8 mouse cellular contexts compared by ENCODE assay signal in the genomic region with DNA sequence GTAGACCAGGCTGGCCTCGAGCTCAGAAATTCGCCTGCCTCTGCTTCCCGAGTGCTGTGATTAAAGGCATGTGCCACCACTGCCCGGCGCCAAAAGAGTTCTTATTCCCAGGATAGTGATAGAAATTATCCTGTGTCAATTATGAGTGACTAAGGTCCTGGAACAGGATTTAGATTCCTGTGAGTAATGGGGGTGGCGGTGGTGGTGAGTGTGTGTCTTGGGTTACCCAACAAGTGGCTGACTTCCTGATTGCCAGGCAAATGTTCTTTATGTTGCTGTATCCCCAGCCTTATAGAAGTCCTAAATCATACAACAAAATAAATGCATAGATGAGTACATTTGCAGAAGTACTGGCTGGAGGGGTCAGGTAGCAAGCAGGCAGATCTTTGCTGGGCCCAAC. TPM values are rescaled to one million over a fixed set of nuclear protein-coding genes. Genes with fewer than 3 reads are reported as not detected.
DNase-seq lines count a peak whose midpoint lies in the region; ATAC-seq and TF ChIP-seq lines count a peak whose summit lies in the region.

No protein-coding gene starts in this region.

- H3K27me3 ChIP-seq in heart, embryonic 11.5 days (ENCODE audit: control insufficient read depth, insufficient read depth, low read length), result no peaks in the 10 kb centered on the region
- no peaks in the 10 kb centered on the region for H3K27me3 ChIP-seq in hindbrain, embryonic 10.5 days (ENCODE audit: insufficient read depth, poor library complexity, severe bottlenecking)
- no peaks in the 10 kb centered on the region for H3K27me3 ChIP-seq in megakaryocyte, embryonic 14.5 days (replicated peaks)

- 86% methylated on average over 6 of the region's 6 CpGs for WGBS in heart, embryonic 11.5 days (ENCODE audit: insufficient replicate concordance)
- WGBS in hindbrain, embryonic 10.5 days, result 94% methylated on average over 6 of the region's 6 CpGs

- peaks cover 4% of the 10 kb centered on the region for H3K4me1 ChIP-seq in heart, embryonic 11.5 days (ENCODE audit: control insufficient read depth, insufficient read depth, low read length)
- peaks cover 9 to 12% of the 10 kb centered on the region in 2 experiments; a peak in 3 of 4 replicates for H3K4me1 ChIP-seq in ES-E14 (ENCODE audit: control insufficient read depth in 2 of 2, insufficient read depth in 2 of 2, low read length in 2 of 2, poor library complexity in 1 of 2)
- H3K4me1 ChIP-seq in hindbrain, embryonic 10.5 days (replicated peaks), result peaks cover 17% of the 10 kb centered on the region
- peaks cover 38% of the 10 kb centered on the region for H3K4me1 ChIP-seq in megakaryocyte, embryonic 14.5 days

- DNase-seq in heart, adult 18-20 months, result no peak
- DNase-seq in ES-E14 (ENCODE audit: low read depth, low spot score), result no peak
- DNase-seq in hindbrain, embryonic 10.5 days (ENCODE audit: low spot score), result no peak
- no peak for DNase-seq in urinary bladder, postnatal 25 days (ENCODE audit: low spot score)
- DNase-seq in right cerebral cortex, postnatal 14 days, result no peak
- DNase-seq in spleen, adult 18-20 months, result no peak

- in situ Hi-C loops in ES-E14 (cut with MboI; ENCODE audit: low sequenced_read_pairs in 2 of 2, unreplicated experiment in 2 of 2), result no loop called here

- peak overlapping the region; percentile 98; the same call in 1 of the 2 replicates for H3K4me3 ChIP-seq in heart, embryonic 11.5 days (ENCODE audit: low read depth, low read length)
- H3K4me3 ChIP-seq in ES-E14 (ENCODE audit: insufficient read depth in 1 of 2, low read depth in 1 of 2, low read length in 2 of 2, poor library complexity in 1 of 2, severe bottlenecking in 1 of 2), result peak overlapping the region; percentile 91 to 92; a peak in 3 of 4 replicates
- H3K4me3 ChIP-seq in hindbrain, embryonic 10.5 days, result peak overlapping the region; percentile 97
- peak overlapping the region; percentile 38 for H3K4me3 ChIP-seq in megakaryocyte, embryonic 14.5 days (replicated peaks)

- H3K27ac ChIP-seq in heart, embryonic 11.5 days (ENCODE audit: low read depth, low read length), result no peak overlapping the region
- H3K27ac ChIP-seq in ES-E14 (ENCODE audit: insufficient read depth, low read depth, low read length, poor library complexity, severe bottlenecking), result no peak overlapping the region
- no peak overlapping the region for H3K27ac ChIP-seq in hindbrain, embryonic 10.5 days

- H3K9me3 ChIP-seq in heart, embryonic 11.5 days (replicated peaks; ENCODE audit: control insufficient read depth, low read length), result no peaks in the 10 kb centered on the region
- H3K9me3 ChIP-seq in ES-E14 (ENCODE audit: control insufficient read depth, insufficient read depth, low read depth, low read length), result no peaks in the 10 kb centered on the region
- no peaks in the 10 kb centered on the region for H3K9me3 ChIP-seq in hindbrain, embryonic 10.5 days
- H3K9me3 ChIP-seq in megakaryocyte, embryonic 14.5 days, result peaks cover 4% of the 10 kb centered on the region; the same call in 1 of the 2 replicates

- no peaks in the 10 kb centered on the region; the same call in 1 of the 2 replicates for H3K36me3 ChIP-seq in heart, embryonic 11.5 days (ENCODE audit: control insufficient read depth, insufficient read depth, low read length)
- 0 out of 2 replicates have a peak, but pooled peaks cover 3% of the 10 kb centered on the region for H3K36me3 ChIP-seq in ES-E14 (ENCODE audit: control insufficient read depth, insufficient read depth, low read length, poor library complexity, severe bottlenecking)
- H3K36me3 ChIP-seq in hindbrain, embryonic 10.5 days, result peaks cover 37% of the 10 kb centered on the region
- H3K36me3 ChIP-seq in megakaryocyte, embryonic 14.5 days (replicated peaks; ENCODE audit: low read length), result peaks cover 26% of the 10 kb centered on the region

- H3K4me2 ChIP-seq in heart, embryonic 11.5 days, result peak overlapping the region; percentile 87

- H3K9ac ChIP-seq in heart, embryonic 11.5 days (ENCODE audit: low read depth, low read length), result no peak overlapping the region
- H3K9ac ChIP-seq in ES-E14 (ENCODE audit: insufficient read depth, low read depth, low read length, poor library complexity, severe bottlenecking), result peak overlapping the region; percentile 61; the same call in 1 of the 2 replicates

- no peak for ATAC-seq in heart, embryonic 11.5 days (replicated peaks; ENCODE audit: insufficient number of reproducible peaks, low FRiP score, low TSS enrichment)

TF ChIP-seq in ES-E14, 5 proteins besides CTCF, POLR2A, EP300 and RAD21:
- no peak for TF ChIP-seq MAFK (IDR thresholded peaks at IDR 0.05; ENCODE audit: insufficient read depth, low read depth, low read length)

RNA-seq across cellular contexts. Expression of a gene that starts 1.6 kb away (rescaled TPM):
- 22.8 and 25.3 TPM in 2 replicates for polyA plus RNA-seq in heart, embryonic 11.5 days (2014; fragmentation: Nextera tagmentation; extraction: Ambion mirVana)
- total RNA-seq in heart, adult 18-20 months (2021), result 10 to 100 TPM; 13.2 to 20.1 TPM
- total RNA-seq in ES-E14 (2012; rRNA removed), result 90.3 and 98.4 TPM in 2 replicates
- 24.7 and 29.2 TPM in 2 replicates for polyA plus RNA-seq in hindbrain, embryonic 10.5 days (2016; fragmentation: Nextera tagmentation; extraction: Ambion mirVana)
- 2.9 TPM in 1 of 2 replicates, not detected in the other for polyA plus RNA-seq in megakaryocyte, embryonic 14.5 days (2012; ENCODE audit: insufficient read depth, low replicate concordance)

RNA-seq across cellular contexts. Expression of a gene that starts 50.1 kb away (rescaled TPM):
- 62.3 and 66.9 TPM in 2 replicates for polyA plus RNA-seq in heart, embryonic 11.5 days (2014; fragmentation: Nextera tagmentation; extraction: Ambion mirVana)
- total RNA-seq in heart, adult 18-20 months (2021), result under 1 TPM; 0.40 to 0.57 TPM
- 39.5 and 44.2 TPM in 2 replicates for total RNA-seq in ES-E14 (2012; rRNA removed)
- 109 and 132 TPM in 2 replicates for polyA plus RNA-seq in hindbrain, embryonic 10.5 days (2016; fragmentation: Nextera tagmentation; extraction: Ambion mirVana)
- 25.1 and 34.4 TPM in 2 replicates for polyA plus RNA-seq in megakaryocyte, embryonic 14.5 days (2012; ENCODE audit: insufficient read depth, low replicate concordance)

Comparison
In these comparisons a context has a peak if more than half of its experiments do, and no peak if none do; other contexts are left out.
1. H3K4me3 ChIP-seq: peak in every context shown above with its lines; median percentile 98 in heart, embryonic 11.5 days; 97 in hindbrain, embryonic 10.5 days; 92 in ES-E14; 38 in megakaryocyte, embryonic 14.5 days.